Mouse (Mus musculus): Measurements from ENCODE around the gene Mfap4.

Gene Mfap4

DNA sequence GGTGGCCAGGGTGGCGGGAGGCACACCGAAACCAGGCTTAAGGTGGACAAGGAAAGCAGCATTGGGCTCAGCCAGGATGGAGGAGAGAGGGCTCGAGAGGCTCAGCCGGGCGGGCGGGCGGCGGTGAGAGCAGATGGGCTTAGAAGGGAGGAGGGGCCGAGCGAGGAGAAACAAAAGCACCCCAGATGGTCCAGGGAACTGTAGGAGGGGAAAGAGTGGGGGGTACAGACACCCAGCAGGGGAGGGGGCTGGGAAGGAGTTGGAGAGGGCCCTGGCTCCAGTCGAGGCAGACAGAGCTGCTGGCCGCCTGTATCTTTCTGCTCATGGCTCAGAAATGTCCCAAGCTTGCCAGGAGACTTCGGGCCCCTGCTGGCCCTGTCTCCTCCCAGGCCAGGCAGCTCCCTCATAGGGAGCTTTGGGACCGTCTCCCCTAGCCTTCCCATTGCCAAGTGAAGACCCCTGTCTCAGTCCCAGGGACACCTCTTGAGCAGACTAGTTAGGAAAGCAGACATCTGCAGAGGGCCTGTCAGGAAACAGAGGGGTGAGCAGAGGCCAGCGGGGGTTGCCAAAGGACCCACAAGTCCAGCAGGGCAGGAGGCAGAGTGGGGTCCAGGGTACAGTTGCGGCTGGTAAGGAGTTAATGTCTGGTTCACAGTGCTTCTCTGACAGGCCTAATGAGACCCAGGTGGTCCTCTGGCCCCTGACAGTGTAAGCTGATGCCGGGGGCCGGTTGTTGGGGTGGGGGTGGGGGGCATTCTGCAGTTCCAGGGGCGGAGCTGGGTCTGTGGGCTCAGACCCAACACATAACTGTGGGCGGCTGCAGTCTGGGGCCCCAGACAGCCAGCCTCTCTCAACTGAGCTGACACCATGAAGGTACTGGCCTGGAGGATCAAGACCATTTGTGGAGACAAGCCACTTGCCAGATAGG lies at the start of gene Mfap4:
Gene Mfap4, plus strand, starts transcription at position 819 of the 928 bp plus-strand sequence.
- 30% methylated on average over 20 of the region's 20 CpGs for WGBS

DNA sequence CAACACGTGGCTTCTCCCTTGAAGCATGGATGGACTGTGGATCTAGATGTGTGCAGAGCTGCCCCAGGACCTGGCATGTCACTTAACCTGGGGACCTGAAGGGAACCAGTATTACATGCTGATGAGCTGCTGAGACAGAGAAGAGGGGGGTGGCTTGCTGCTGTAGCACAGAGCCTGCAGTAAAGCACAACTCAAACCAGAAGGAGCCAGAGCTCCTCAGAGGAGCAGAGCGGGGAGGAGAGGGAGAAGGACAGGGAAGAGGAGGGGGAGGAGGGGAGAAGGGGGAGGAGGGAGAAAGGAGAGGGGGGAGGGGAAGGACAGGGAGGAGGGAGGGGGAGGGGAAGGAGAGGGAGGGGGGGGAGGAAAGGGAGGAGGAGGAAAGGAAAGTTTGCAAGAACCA lies 48.9 kb upstream of the Mfap4 start:
- WGBS = 60% methylated on average over 2 of the region's 2 CpGs

DNA sequence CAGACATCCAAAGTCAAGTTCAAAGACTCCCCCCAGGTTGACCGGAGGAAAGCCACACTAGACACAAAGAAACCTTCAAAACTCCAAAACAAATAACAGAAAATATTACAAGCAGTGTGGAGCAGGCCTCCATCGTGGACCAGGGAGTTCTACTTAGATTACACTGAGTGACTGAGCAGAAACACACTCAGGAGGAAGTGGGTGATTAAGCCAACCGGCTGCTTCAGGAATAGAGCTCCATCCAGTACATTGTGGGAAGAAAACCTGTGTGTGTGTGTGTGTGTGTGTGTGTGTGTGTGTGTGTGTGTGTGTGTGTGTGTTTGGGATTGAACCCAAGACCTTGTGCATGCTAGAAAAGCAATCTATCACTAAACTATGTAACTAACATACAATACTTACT lies 46.1 kb upstream of the Mfap4 start:
- 45% methylated on average over 3 of the region's 3 CpGs for WGBS

DNA sequence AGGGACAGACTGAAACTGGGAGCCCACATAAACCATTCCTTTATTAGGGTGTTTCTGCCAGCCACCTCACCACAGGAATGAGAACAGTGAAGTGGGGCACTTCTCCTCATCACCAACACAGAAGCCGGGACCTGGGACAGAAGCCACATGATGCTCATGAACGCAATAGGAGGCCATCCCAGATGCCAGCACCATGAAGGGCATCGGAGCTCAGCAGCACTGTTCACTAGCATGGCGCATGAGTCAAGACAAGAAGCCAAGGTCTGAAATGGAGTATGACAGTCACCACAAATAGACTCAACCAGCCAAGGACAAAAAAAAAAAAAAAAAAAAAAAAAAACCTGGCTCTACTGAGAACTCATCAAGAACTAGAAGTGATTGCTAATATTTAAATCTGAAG lies 44.8 kb upstream of the Mfap4 start:
- 82% methylated on average over 4 of the region's 4 CpGs for WGBS

DNA sequence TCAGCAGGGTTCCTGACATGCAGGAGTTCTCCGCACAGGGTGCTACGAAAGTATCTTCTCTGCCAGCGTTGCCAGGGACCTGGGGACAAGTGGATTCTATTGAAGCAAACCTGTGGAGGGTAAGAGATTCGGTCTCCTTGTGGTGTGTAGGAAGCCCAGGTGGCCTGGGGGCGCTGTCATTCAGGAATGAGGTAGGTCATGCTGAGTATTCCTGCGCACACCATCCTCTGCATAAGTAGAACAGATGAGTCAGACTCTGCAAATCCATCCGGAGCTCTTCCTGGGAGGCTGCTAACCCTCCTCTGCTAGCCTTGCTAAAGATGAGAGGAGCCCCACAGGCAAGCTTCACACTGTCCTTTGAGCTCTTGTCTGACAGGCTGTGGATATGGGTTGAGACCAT lies 43.6 kb upstream of the Mfap4 start:
- 44% methylated on average over 7 of the region's 7 CpGs for whole genome bisulfite sequencing

DNA sequence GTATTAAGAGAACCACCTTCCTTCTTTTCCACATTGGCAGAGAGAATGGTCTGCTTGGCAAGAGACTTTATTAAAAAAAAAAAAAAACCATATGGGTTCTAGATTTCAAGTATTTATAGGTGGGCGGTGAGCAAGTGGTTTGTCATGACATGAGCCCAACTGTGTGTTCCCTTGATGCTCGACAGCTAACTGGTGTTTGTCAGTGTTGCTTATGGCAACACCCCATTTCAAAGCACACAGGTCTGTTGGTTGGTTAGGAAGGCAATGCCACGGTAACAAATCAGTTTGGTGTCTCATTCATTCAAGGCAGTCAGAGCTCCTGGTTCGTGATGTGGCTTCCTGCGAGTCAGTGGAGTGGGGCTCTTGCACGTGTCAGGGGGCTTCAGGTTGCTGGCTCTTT lies 41.4 kb upstream of the Mfap4 start:
- WGBS = 76% methylated on average over 6 of the region's 6 CpGs

DNA sequence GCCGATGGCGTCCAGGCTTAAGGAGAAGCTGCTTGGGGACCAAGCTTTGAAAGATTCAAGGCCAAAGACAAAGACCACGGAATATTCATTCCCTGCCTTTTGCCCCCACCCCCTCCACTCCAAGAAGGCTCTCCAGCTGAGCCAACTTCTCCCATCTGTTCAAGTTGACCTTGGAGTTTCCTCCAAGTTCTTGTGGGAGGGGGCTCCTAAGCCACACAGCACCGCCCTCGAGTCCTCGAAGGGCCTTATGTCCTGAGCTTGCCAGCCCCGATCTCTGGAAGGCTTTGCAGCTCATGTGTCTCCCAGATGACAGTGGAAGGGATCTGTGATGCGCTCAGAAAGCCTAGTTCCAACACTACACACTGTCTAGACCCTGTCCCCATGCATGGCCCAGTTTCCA lies 37.9 kb upstream of the Mfap4 start:
- 68% methylated on average over 8 of the region's 8 CpGs for WGBS

DNA sequence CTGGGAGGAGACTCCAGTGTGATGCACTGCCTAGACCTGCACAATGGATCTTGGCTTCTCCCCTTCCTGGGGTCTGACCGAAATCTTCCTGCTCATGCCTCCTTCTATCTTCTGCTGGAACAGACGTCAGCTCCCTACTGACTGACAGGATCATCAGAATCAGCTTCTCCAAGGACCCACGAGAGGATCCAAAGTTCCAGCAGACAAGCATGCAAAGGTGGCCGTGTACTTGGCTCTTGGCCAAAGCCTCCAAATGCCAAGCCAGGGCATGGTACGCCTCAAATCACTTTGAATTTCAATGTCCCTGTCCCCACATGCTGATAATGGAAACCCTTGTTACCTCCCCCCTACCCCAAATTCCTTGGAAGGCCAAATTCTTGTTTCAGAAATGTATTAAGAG lies 37.2 kb upstream of the Mfap4 start:
- 43% methylated on average over 5 of the region's 5 CpGs for WGBS

DNA sequence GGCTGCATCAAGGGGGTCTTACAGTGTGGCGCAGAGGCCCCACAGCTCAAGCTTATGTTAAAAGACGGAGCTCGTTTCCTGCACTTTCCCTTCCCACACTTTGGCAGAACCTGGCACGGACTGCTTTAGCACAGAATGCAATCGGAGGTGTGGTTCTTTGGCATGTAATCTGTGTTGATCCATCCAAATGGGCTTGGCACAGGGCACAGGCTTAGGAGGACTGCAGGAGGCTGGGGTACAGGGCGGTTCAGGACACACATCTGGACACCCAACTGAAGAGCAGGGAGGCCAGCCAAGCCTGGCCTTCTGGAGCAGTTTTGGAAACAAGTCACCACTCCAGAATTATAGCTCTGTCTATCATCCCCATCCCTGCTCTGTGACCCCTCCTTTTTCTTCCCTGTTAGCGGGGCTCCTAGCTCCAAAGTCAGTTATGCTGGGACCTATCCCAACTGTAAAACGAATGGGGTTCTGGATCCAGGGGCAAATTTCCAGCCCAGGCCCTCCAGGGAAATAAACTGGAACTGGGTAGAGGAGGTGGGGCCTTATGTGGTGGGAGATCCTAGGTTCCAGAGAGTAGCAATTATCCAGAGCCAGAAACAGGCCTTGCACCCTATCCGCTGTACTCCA lies 36.5 kb upstream of the Mfap4 start:
- 33% methylated on average over 9 of the region's 9 CpGs for WGBS

DNA sequence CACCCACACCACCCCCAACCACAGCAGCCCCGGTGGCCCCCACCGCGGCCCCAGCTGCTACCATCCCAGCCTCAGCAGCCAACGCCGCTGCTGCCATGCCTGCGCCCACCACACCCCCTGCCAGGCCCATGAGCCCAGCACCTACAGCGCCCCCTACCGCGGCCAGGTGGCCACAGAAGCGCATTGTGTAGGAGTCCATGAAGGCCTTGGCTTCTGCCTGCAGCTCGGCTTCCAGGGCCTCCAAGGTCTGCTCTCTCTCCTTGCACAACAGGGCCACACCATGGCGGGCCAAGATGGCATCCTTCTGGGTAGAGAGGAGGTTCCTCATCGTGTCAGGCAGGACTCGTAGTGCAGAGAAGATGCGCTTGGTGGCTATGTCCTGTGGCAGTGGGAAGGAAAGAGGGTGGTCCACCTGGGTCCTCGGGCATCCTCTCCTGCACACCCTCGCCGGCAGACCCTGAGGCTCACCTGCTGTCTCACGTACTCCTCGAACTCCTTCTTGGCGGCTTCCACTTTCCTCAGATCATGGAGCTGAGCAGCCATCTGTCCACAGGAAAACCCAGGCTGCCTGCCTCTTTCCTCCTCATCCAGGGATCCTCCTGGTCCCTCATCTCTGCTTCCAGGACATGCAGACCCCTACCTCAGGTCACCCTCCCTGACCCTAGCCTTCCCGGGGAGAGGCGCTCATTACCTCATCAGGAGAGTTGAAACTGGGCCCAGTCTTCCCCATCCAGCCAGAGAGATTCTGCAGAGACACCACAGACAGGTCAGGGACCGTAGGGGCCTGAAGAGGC lies 35.5 kb upstream of the Mfap4 start:
- 58% methylated on average over 24 of the region's 24 CpGs for WGBS

DNA sequence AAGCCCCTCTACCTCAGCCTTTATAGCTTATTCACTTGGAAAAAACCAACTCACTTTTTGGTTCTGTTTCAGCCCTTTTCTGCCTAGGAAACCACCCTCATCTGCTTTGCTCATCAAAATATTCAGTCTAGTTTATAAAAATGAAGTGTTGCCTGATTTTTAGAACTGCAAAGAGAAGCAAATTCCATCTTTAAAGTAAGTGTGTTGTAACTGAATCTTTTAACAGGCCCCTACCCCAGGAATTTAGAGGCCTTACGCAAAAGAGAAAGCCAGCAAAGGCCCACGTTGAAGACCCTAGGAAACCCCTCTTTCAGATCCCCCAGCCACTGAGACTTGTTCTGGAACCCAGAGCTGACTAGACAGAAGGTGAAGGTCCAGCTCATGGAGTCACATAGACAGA lies 21.2 kb upstream of the Mfap4 start:
- WGBS = 57% methylated on average over 2 of the region's 2 CpGs

DNA sequence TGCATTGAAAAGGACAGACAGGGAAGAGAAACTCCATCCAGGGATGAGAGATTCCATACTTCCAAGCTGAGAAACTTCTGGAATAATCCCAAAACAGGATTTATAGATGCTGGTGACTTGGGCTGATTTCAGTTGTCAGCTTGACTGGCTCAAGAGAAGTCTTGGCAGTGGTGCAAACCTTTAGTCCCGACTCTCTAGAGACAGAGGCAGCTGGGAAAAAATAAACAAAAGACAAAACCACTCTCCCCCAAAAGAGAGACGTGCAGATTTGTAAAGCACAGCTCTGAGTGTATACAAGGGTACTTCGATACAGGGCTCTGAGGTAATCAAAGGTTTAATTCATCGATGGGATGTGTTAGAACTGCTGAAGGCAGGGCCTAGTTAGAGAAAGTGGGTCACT lies 19.8 kb upstream of the Mfap4 start:
- whole genome bisulfite sequencing = 51% methylated on average over 4 of the region's 4 CpGs

DNA sequence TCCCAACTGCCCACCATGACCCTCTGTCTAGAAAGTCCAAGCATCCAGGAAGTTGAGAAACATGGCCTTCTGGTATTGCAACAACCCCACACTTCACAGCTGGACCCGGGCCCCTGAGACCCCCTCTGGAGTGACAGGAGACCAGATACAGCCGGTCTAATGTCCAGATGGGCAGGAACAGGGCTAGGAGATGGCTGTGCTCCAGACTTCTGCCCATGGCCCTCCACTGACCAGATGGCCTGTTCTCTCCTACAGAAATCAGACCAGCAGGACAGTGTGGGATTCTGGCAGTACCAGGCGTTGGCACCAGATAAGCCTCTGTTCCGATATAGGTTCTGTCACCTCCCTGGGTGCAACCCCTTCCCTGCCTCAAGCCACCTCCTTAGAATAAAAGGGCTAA lies 16.7 kb upstream of the Mfap4 start:
- 69% methylated on average over 4 of the region's 4 CpGs for WGBS

DNA sequence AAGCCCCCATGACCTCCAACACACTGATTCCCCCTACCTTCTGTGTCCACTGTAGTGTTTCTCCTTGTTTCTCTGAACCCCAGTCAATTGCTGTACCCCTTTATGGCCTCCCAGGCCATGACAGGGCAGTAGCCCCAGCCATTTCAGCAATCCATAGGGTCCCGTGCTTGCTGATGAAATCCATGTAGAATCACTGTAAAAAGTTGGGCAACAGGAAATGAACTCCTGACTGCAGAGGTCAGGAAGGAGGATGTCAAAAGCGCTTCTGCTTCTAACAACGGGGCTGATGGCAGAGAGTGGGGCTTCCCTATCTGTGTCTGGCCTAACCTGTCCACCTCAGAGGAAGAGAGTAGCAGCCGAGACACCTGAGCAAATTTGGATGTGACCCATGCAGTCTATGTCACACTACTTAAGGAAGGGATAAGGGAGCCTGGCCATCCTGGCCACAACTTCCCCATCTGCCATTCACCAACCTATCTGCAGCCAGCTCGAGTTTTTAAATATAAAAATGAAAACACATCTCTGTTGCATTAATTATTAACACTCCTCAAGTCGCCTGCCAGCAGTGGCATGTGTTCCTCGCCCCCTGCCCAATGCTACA lies 15.8 kb upstream of the Mfap4 start:
- WGBS = 80% methylated on average over 7 of the region's 7 CpGs

DNA sequence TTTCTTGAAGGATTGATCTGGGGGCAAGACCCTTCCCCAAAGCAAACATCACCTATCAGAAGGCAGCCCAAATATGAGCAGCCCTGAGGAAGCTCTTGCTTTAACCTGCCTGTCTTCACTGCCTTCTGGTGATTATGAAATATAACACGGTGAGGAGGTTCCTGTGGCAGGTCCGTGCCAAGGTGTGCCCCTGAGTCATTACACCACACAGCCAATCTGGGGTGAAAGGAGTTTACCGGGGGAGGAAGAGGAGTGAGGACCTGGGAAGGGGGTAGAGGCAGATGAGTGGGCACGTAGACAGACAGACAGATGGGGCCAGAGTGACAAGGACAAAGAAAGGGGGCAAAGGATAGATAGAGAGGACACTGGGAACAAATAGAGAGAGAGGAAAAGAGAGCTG lies 11.6 kb upstream of the Mfap4 start:
- WGBS = 73% methylated on average over 4 of the region's 4 CpGs

DNA sequence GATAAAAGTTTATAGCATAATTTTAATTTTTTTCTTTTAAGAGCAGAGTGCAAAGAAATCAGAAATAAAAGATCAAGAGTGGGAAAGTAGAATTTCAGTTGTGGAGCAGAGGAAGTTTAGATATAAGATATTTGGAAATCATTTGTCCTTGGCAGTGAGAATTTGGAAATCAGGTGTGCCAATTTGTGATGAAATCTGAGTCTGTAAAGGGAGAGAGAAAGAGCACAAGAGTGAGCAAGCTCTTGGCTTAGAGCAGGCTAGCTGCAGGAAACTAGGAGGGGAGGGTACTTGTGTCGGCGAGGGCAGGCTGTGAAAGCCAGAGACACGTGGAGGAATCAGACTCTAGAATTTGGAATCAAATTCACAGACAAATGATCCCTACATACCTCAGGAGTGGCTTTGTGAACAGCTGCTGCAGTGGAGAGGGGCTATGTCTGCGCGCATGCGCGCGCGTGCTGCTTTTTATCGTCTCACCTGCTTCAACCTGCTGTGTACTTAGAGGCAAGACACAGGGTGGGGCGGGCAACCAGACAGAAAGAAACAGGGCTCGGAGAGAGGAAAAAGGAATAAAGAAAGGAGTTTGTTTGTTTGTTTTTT lies 8.3 kb upstream of the Mfap4 start:
- 49% methylated on average over 12 of the region's 12 CpGs for WGBS

DNA sequence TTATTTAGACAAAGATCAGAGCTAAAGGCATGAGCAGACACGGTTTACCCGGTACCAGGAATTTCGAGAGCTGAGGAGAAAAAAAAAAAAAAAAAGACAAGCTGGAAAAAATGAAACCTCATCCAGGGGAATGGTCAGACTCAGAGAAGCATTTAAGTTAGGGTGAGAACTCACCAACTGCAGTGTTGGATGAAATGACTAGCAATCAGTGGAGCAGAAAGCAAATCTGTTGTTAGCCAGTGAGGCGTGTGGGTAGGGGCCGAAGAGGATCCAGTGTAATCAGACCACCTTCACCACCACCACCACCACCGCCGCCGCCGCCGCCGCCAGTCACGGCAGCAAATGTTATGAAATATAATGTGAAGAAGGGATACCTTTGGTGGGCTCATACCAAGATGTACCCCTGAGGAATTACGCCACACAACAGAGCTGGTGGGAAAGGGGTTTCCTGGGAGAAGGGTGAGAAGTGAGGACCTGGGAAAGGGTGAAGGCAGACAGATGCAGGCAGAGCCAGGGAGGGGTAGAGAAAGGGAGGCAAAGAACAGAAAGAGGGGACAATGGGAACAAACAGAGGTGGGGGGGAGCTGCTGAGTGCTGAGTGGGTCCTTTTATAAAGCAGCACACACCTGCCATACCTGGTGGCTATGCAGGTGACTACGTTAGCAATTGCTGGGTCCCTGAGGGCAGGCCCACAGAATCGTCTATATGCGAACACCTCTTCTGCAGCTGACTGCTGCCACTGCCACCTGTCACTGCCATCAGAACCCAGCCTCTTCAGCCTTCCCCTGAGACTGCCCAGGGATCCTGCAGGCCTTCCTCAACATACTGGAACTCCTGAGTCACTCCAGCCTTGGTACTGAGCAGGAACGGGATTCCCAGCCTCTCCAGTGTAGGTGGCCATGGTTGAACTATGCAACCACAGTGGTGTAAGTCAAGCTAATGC lies 7.4 kb upstream of the Mfap4 start:
- WGBS = 65% methylated on average over 17 of the region's 17 CpGs

DNA sequence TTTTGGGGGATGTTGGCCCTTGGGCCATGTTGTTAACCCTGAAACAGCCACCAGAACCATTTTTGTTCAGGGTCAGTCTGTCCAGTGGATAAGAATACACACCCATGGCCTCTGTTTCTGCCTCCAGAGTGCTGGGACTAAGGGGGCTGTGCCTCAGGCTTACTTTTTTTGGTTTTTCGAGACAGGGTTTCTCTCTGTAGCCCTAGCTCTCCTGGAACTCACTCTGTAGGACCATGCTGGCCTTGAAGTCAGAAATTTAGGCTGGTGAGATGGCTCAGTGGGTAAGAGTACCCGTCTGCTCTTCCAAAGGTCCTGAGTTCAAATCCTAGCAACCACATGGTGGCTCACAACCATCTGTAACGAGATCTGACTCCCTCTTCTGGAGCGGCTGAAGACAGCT lies 6.4 kb upstream of the Mfap4 start:
- 95% methylated on average over 4 of the region's 4 CpGs for WGBS

DNA sequence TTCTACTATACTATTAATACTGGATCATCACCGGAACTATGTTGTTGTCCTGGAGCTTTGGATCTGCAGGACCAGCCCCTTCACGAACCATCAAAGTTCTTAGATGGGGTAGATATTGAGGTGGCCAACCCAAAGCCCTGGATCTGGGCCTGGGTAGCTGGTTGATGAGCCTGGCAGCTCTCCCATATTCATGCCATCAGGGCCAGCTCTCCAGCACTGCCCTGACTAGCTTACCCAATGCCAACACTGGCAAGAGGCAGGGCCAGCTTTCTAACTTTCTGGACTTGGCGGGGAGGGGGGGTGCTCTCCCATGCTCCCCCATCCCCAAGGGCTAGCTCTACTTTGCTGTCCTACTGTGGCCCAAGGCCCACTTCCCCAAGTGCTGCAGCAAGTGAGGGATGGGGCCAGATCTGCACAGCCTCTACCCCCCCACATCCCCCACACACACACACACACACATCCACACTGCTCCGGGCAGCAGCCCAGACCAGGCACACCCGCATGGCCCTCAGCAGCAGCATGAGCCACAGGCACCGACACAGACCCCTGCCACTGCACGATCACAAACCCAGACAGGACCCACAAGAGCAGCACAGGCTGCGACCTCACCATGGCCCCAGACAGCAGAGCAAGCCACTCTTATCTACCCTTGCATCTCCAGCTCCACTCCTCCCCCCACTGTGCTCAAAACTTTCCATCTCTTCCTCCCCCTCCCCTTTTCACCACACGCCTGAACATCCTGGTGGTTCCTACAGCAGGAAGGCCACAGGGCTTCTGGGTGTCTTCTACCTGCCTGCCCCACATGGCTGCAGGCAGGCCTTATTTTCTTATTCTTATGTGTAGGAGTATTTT lies 3.8 kb upstream of the Mfap4 start:
- 80% methylated on average over 9 of the region's 9 CpGs for WGBS

All from cerebral cortex, adult 2 months (tissue).